Mouse (Mus musculus): ENCODE measurements at regions not wholly inside any gene's neighbourhood (a gene's known extent, or its start where the extent isn't known, plus 50 kb on each side); places are given as distances from the start of the nearest gene placed in this dataset.

DNA sequence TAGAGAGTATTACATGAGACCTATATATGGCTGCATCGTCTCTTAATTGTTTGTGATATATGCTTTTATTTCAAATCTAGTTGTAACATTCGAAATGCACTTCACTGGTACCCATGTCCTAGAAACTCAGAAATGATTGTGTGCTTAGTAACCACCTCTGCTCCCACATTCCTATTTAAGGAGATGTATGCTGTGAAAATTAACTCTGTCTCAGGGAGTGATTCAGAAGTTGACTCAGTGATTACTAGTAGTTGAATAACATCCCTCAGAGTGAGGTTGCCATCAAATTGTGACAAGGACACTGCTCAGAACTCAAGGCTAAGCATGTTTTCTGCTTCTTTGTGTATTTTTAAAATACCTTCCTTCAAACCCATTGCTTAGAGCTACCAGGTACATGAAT lies 661.9 kb downstream of the Utrn start:
- DNase-seq (ENCODE audit: inconsistent ontology term), result no peak

DNA sequence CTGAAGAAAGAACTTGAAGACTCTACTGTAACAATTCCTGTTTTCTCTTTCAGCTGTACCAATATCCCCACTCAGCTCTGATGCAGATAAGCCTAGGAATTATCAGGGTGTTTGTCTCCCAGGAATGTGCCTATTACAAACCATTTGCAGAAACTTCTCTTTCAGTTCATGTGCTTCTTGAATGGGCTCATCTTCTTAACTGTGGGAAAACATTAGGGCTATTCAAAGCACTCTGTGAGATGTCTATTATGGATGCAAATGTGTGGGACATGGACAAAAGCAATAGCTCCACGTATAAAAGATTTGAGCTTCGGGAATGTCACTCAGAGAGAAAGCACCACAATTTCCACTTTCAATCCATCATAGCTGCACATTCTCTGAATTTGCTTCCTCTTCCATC lies 659.0 kb downstream of the Utrn start:
- no peak for DNase-seq (ENCODE audit: inconsistent ontology term)

DNA sequence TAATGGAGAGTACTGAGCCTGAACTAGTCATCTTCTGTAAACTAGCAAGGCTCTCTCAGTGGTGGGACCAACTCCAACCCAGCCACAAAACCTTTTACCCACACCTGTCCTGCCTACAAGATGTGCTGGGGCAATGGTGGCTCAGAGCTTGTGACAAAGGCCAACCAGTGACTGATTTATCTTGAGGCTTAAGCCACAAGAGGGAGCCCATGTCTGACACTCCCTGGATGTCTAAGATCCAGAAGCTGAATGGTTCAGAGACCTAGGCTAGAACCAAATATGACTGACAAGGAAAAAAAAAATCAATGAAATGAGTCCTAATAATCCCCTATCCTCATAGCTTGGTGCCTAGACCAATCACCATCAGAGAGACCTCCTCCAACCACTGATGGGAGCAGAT lies 650.3 kb downstream of the Utrn start:
- no peak for DNase-seq (ENCODE audit: inconsistent ontology term)

DNA sequence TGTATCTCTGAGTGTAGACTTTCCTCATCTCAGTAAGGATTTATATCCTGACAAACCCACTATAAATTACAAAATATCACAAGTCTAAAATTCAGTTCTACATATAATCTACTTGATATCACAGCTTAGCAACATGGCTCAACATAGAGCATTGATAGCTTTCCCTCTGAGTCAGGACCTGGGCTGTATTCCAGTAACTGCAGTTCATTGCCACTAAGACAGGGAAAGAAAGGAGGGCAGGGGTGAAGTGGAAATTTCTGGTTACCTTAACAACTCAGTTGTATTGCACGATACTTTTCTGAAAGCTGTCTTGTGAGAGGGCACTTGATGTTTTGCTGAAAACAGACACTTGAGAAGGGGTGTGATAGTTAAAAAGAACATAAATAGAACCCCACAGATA lies 635.0 kb downstream of the Utrn start:
- peak; percentile 39 for DNase-seq (ENCODE audit: inconsistent ontology term)

DNA sequence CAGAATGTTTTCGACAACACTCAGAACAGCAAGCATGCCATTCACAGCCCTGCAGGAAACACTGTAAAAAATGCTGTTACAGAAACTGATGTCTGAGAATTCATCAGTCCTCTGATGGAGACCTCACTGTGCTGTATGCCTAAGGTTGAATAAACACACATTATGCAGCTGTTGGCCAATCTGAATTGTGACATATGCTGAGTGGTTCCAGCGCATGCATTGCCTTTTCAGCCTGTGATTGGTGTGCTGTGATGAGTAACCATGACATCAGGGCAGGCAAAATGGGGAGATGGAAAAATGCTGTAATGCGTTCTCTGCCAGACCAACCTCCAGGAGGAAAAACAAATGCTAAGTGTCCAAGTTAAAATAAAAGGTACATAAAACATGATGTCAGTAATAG lies 620.3 kb downstream of the Utrn start:
- peak; percentile 46 for DNase-seq (ENCODE audit: inconsistent ontology term)

DNA sequence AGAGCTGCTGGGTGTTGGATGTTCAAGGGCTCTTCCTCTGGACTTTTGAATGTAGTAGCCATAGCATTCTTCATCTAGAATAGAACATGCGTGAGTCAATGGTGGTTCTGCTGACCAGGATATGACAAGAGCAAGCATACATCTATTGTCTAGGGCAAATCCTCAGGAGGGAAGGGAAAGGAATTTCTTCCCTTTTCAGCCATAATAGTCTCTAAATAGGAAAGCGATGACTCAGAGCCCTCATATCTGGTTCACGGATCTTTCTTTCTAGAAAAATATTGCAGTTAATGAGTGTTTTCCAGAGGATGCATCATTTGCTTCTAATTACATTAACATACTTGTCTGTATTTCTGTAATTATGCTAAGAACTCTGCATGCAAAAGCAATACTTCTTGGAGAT lies 615.9 kb downstream of the Utrn start:
- DNase-seq (ENCODE audit: inconsistent ontology term), result peak; percentile 85

DNA sequence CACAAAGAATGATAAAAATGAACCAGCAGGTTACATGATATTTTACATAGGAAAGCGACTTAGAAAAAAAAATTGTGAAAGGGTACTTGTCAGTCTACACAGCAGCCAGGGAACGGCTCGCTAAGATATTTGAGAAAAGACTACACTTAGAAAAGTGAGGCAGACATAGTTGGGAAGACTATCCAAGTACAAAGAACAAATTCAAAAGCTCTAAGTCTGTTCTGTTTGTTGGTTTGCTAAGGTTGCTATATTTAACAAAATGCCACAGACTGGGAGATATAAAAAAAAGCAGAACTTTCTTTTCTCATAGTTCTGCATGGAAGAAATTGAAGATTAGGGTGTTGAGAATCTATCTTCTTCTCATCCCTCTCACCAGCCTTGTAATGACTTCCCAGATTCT lies 583.5 kb downstream of the Utrn start:
- no peak for DNase-seq (ENCODE audit: inconsistent ontology term)

DNA sequence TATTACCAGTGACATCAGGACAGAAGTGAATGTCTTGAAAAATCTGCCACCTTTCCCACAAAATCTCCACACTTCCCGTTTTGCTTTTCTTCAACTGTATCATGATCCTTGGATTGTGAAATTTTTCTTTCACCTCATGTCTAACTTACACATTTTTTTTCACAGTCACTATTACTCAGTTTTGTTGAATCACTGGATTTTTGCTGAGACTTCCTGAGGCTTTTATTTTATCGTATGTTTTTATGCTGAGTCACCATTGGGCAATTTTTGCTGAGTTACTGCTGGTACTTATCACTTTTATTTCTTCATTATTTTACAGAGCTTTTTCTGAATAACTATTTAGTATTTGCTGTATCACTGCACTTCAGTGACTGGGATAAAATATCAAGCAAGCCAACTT lies 570.3 kb downstream of the Utrn start:
- DNase-seq (ENCODE audit: inconsistent ontology term), result no peak

DNA sequence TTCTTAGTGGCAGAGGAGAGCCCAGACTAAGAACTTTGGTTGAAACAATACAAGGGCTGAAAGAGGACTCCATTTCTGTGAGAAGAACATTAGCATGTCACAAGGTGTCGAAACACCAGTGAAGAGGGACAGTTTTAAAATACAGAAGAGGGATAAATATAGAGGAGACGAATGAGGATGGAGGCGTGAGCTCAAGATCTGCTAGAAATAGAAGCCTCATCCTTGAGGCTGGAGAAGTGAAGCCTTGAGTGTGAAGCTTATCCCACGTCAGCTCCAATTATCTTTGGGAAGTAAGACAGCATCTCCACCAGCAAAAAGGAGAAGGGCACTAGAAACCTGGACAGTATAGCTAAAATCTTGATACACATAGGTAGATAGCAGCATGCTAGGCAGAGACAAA lies 566.8 kb downstream of the Utrn start:
- no peak for DNase-seq (ENCODE audit: inconsistent ontology term)

DNA sequence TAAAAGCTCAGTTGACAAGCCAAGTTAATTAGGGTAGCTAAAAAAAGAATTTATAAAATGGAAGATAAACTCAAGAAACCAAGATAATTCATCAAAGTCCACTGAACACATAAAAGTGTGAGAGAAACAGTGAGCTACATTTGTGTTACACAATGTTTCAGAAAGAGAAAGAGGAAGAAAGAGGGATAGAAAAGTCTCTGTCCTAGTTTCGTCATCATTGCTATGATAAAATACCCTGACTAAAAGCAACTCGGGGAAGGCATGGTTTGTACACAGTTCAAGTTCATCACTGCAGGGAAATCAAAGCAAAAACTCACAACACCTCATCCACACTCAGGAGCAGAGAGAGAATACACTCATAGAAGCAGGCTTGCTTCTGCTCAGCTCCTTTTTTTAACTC lies 548.9 kb downstream of the Utrn start:
- DNase-seq (ENCODE audit: inconsistent ontology term), result no peak
